Mouse (Mus musculus): ENCODE measurements around the gene Olfr1198. TPM values are rescaled to one million over a fixed set of nuclear protein-coding genes. Genes with fewer than 3 reads are reported as not detected.

Gene Olfr1198
- not detected in 2 replicates for polyA plus RNA-seq (2016; fragmentation: Nextera tagmentation; extraction: Ambion mirVana)

DNA sequence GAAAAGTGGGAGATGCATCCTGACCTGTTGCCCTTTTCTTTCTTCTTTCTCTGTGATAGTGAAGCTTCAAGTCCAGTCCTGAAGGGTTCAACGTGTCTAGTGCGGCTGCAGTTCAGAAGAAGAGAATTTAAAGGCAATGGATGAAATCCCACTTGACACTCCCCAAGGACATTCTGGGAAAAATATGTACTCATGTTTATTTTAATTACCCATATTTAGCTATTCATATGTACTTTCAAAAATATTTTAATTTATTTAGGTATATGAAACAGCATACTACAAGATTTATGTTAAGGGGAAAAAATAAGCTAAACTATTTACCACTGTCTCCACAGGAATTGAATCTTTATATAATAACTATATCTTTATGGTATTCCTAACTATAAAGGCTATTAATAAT lies at the start of gene Olfr1198:
Gene Olfr1198, minus strand, starts transcription at position 101 of the 400 bp plus-strand sequence.
- Histone ChIP-seq H3K4me1 (no peaks in the 10 kb centered on the region), H3K4me2 (no peak within 1 kb of the TSS), H3K9me3 (replicated peaks) (no peaks in the 10 kb centered on the region), H3K27me3 (replicated peaks) (no peaks in the 10 kb centered on the region), H3K4me3 (no peak within 1 kb of the TSS), H3K27ac (no peak within 1 kb of the TSS), H3K9ac (no peak within 1 kb of the TSS), H3K36me3 (no peaks in the 10 kb centered on the region)
- no peak for ATAC-seq
- WGBS (ENCODE audit: insufficient replicate concordance), result 66% methylated on average over 2 of the region's 2 CpGs

DNA sequence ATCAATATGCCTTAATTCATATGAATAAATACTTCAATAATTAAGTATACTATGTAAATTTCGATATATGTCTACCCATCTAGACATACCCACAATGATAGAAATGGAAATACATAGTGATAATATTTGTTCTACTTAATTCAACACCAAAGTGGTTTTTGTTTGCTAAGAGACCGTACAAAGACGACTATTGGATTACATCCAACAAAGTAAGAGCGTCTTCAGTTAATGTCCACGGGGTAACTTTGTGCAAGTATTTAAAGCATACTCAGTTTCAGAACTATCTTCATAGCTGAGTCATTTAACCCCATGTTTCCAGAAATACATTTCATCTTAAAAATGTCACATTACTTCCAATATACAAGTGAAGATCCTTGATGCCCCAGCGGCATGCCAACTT lies 41.6 kb upstream of the Olfr1198 start, which contains the start of gene Olfr1201:
Gene Olfr1201, plus strand, starts transcription at position 301 of the 400 bp plus-strand sequence.
- Histone ChIP-seq H3K27me3 (replicated peaks) (no peaks in the 10 kb centered on the region), H3K9me3 (replicated peaks) (no peaks in the 10 kb centered on the region), H3K9ac (no peak within 1 kb of the TSS), H3K4me3 (no peak within 1 kb of the TSS), H3K4me1 (no peaks in the 10 kb centered on the region), H3K36me3 (no peaks in the 10 kb centered on the region), H3K4me2 (no peak within 1 kb of the TSS), H3K27ac (no peak within 1 kb of the TSS)
- no peak for ATAC-seq
- 72% methylated on average over 6 of the region's 6 CpGs for whole genome bisulfite sequencing (ENCODE audit: insufficient replicate concordance)

GRCm38 (mm10) chr2:88770388-88770787 lies 19.2 kb upstream of the Olfr1198 start, which contains the start of gene Olfr1200:
Gene Olfr1200, minus strand, starts transcription at chr2:88770488.
- no peaks in the 10 kb centered on the region for H3K9me3 ChIP-seq (replicated peaks)
- no peak for ATAC-seq
- no peaks in the 10 kb centered on the region for H3K4me1 ChIP-seq
- 51% methylated on average over 2 of the region's 2 CpGs for WGBS (ENCODE audit: insufficient replicate concordance)
- H3K27me3 ChIP-seq (replicated peaks), result no peaks in the 10 kb centered on the region
- no peaks in the 10 kb centered on the region for H3K36me3 ChIP-seq
- no peak within 1 kb of the TSS for H3K27ac ChIP-seq
- no peak within 1 kb of the TSS for H3K4me2 ChIP-seq
- H3K9ac ChIP-seq, result no peak within 1 kb of the TSS
- no peak within 1 kb of the TSS for H3K4me3 ChIP-seq

DNA sequence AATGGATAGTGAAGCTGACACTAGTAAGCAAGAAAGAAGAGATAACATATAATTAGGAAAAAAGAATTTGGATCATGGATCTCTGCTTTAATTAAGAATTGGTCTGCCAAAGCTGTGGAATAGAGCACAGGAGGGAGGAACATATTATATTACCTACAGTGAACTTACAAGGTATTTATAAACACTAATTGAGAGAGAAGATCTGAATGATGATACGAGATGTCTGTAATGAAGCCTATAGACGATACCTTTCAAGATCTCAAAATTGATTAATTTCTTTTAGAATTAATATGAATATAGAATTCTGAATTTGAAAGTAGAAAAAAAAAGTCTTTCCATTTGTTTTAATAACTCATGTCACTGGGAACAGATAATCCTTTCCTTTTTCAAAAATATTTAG lies 9.2 kb upstream of the Olfr1198 start, which contains the start of gene Olfr1199:
Gene Olfr1199, minus strand, starts transcription at position 101 of the 400 bp plus-strand sequence.
- H3K27ac ChIP-seq, result no peak within 1 kb of the TSS
- no peaks in the 10 kb centered on the region for H3K36me3 ChIP-seq
- WGBS (ENCODE audit: insufficient replicate concordance), result 69% methylated on average over 2 of the region's 2 CpGs
- no peak within 1 kb of the TSS for H3K4me2 ChIP-seq
- no peaks in the 10 kb centered on the region for H3K9me3 ChIP-seq (replicated peaks)
- no peaks in the 10 kb centered on the region for H3K4me1 ChIP-seq
- H3K9ac ChIP-seq, result no peak within 1 kb of the TSS
- no peaks in the 10 kb centered on the region for H3K27me3 ChIP-seq (replicated peaks)
- H3K4me3 ChIP-seq, result no peak within 1 kb of the TSS
- ATAC-seq, result no peak

- ATAC-seq, result no peak
- no peak overlapping the region for H3K4me3 ChIP-seq
- no peaks in the 10 kb centered on the region for H3K27me3 ChIP-seq (replicated peaks)
- no peaks in the 10 kb centered on the region for H3K4me1 ChIP-seq
- 66% methylated on average over 3 of the region's 3 CpGs for WGBS (ENCODE audit: insufficient replicate concordance)
- H3K9ac ChIP-seq, result no peak overlapping the region
- no peak overlapping the region for H3K4me2 ChIP-seq
- H3K27ac ChIP-seq, result no peak overlapping the region
- no peaks in the 10 kb centered on the region for H3K36me3 ChIP-seq
- H3K9me3 ChIP-seq (replicated peaks), result 0 out of 2 replicates have a peak, but pooled peaks cover 6% of the 10 kb centered on the region
Observed at GRCm38 (mm10) chr2:88743379-88743778, 7.8 kb downstream of the Olfr1198 start.

DNA sequence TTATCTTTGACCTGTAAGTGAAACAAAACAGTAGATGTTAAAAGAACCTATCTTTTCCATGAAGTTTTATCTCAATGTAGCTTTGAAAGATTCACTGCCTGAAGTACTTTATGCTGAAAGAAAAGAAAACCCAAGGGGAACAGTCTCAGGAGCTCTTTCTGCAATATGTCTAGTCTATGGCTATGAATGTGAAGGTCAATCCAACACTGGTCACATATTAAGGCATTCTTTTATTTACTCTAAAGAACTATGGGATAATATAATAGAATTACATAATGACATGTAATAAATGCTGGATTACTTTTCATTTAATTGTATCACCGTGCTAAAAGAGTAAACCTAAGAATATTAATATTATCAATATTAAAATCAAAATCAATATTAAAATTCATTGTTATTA lies 18.9 kb downstream of the Olfr1198 start, which contains the start of gene Olfr1197:
Gene Olfr1197, minus strand, starts transcription at position 101 of the 400 bp plus-strand sequence.
- WGBS (ENCODE audit: insufficient replicate concordance), result 70% methylated on average over 1 of the region's 1 CpGs
- no peak within 1 kb of the TSS for H3K27ac ChIP-seq

DNA sequence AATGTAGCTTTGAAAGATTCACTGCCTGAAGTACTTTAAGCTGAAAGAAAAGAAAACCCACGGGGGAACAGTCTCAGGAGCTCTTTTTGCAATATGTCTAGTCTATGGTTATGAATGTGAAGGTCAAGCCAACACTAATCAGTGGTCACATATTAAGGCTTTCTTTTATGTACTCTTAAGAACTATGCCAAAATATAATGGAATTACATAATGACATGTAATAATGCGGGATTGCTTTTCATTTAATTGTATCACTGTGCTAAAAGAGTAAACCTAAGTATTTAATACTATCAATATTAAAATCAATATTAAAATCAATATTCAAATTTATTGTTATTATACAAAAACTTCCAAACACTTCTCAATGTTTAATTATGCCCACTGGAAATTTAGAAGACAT lies 46.7 kb downstream of the Olfr1198 start, which contains the start of gene Olfr1196:
Gene Olfr1196, minus strand, starts transcription at position 101 of the 400 bp plus-strand sequence.
- H3K4me2 ChIP-seq, result no peak within 1 kb of the TSS
- H3K27me3 ChIP-seq (replicated peaks), result no peaks in the 10 kb centered on the region
- WGBS (ENCODE audit: insufficient replicate concordance), result 65% methylated on average over 2 of the region's 2 CpGs
- no peak within 1 kb of the TSS for H3K4me3 ChIP-seq
- no peak within 1 kb of the TSS for H3K27ac ChIP-seq
- no peaks in the 10 kb centered on the region for H3K9me3 ChIP-seq (replicated peaks)
- H3K4me1 ChIP-seq, result no peaks in the 10 kb centered on the region
- H3K36me3 ChIP-seq, result no peaks in the 10 kb centered on the region
- no peak within 1 kb of the TSS for H3K9ac ChIP-seq
- ATAC-seq, result no peak

More for the DNA sequence above, 18.9 kb downstream of the Olfr1198 start, which contains the start of gene Olfr1197:
- Histone ChIP-seq H3K4me1 (no peaks in the 10 kb centered on the region), H3K4me3 (no peak within 1 kb of the TSS), H3K9ac (no peak within 1 kb of the TSS), H3K36me3 (no peaks in the 10 kb centered on the region), H3K27me3 (replicated peaks) (no peaks in the 10 kb centered on the region), H3K4me2 (no peak within 1 kb of the TSS), H3K9me3 (replicated peaks) (no peaks in the 10 kb centered on the region)
- ATAC-seq, result no peak

Other genes starting within 250 kb of the Olfr1198 start
- not detected in 2 replicates for gene Olfr1186, start 232.8 kb downstream of the Olfr1198 start, polyA plus RNA-seq (2016; fragmentation: Nextera tagmentation; extraction: Ambion mirVana)
- not detected in 2 replicates for gene Olfr1188, start 194.4 kb downstream of the Olfr1198 start, polyA plus RNA-seq (2016; fragmentation: Nextera tagmentation; extraction: Ambion mirVana)
- gene Olfr1189, start 164.9 kb downstream of the Olfr1198 start, polyA plus RNA-seq (2016; fragmentation: Nextera tagmentation; extraction: Ambion mirVana), result not detected in 2 replicates
- not detected in 2 replicates for gene Olfr1191-ps1, start 110.8 kb downstream of the Olfr1198 start, polyA plus RNA-seq (2016; fragmentation: Nextera tagmentation; extraction: Ambion mirVana)
- gene Olfr1192-ps1, start 102.9 kb downstream of the Olfr1198 start, polyA plus RNA-seq (2016; fragmentation: Nextera tagmentation; extraction: Ambion mirVana), result not detected in 2 replicates
- gene Olfr1193, start 75.7 kb downstream of the Olfr1198 start, polyA plus RNA-seq (2016; fragmentation: Nextera tagmentation; extraction: Ambion mirVana), result not detected in 2 replicates
- gene Olfr1195, start 62.2 kb downstream of the Olfr1198 start, polyA plus RNA-seq (2016; fragmentation: Nextera tagmentation; extraction: Ambion mirVana), result not detected in 2 replicates
- not detected in 2 replicates for gene Olfr1196, start 46.8 kb downstream of the Olfr1198 start, polyA plus RNA-seq (2016; fragmentation: Nextera tagmentation; extraction: Ambion mirVana)
- gene Olfr1197, start 19.0 kb downstream of the Olfr1198 start, polyA plus RNA-seq (2016; fragmentation: Nextera tagmentation; extraction: Ambion mirVana), result not detected in 2 replicates
- gene Olfr1199, start 9.1 kb upstream of the Olfr1198 start, polyA plus RNA-seq (2016; fragmentation: Nextera tagmentation; extraction: Ambion mirVana), result not detected in 2 replicates
- not detected in 2 replicates for gene Olfr1200, start 19.1 kb upstream of the Olfr1198 start, polyA plus RNA-seq (2016; fragmentation: Nextera tagmentation; extraction: Ambion mirVana)
- not detected in 2 replicates for gene Olfr1201, start 41.7 kb upstream of the Olfr1198 start, polyA plus RNA-seq (2016; fragmentation: Nextera tagmentation; extraction: Ambion mirVana)
- not detected in 2 replicates for gene Olfr1202, start 63.1 kb upstream of the Olfr1198 start, polyA plus RNA-seq (2016; fragmentation: Nextera tagmentation; extraction: Ambion mirVana)
- gene Olfr1205, start 78.4 kb upstream of the Olfr1198 start, polyA plus RNA-seq (2016; fragmentation: Nextera tagmentation; extraction: Ambion mirVana), result not detected in 2 replicates
- not detected in 2 replicates for gene Olfr1204, start 97.9 kb upstream of the Olfr1198 start, polyA plus RNA-seq (2016; fragmentation: Nextera tagmentation; extraction: Ambion mirVana)
- gene Olfr1206, start 111.9 kb upstream of the Olfr1198 start, polyA plus RNA-seq (2016; fragmentation: Nextera tagmentation; extraction: Ambion mirVana), result not detected in 2 replicates
- gene Olfr1208, start 150.9 kb upstream of the Olfr1198 start, polyA plus RNA-seq (2016; fragmentation: Nextera tagmentation; extraction: Ambion mirVana), result not detected in 2 replicates
- gene Olfr1209, start 163.8 kb upstream of the Olfr1198 start, polyA plus RNA-seq (2016; fragmentation: Nextera tagmentation; extraction: Ambion mirVana), result not detected in 2 replicates
- gene Olfr1211, start 186.7 kb upstream of the Olfr1198 start, polyA plus RNA-seq (2016; fragmentation: Nextera tagmentation; extraction: Ambion mirVana), result not detected in 2 replicates
- not detected in 2 replicates for gene Olfr1212, start 202.6 kb upstream of the Olfr1198 start, polyA plus RNA-seq (2016; fragmentation: Nextera tagmentation; extraction: Ambion mirVana)
- gene Gm13762, start 228.9 kb upstream of the Olfr1198 start, polyA plus RNA-seq (2016; fragmentation: Nextera tagmentation; extraction: Ambion mirVana), result not detected in 2 replicates
- not detected in 2 replicates for gene Olfr1214, start 241.3 kb upstream of the Olfr1198 start, polyA plus RNA-seq (2016; fragmentation: Nextera tagmentation; extraction: Ambion mirVana)

All from liver, embryonic 12.5 days (tissue).